Mouse (Mus musculus): Measurements from ENCODE around the gene Xpc. TPM values are rescaled to one million over a fixed set of nuclear protein-coding genes. Genes with fewer than 3 reads are reported as not detected.

The Xpc gene
- total RNA-seq (2021): 1 to 10 TPM; 6.5 to 7.2 TPM
- long read RNA-seq, experiment 1, partial matches to known transcripts: 1 of 3 reads
- long read RNA-seq, experiment 1, other reads (novel, unspliced or antisense): 1 of 3 reads
- long read RNA-seq, experiment 2, transcript Xpc-201 (16 exons, 3,634 nt): major isoform, 5 of 8 reads
- long read RNA-seq, experiment 2, partial matches to known transcripts: 2 of 8 reads
- long read RNA-seq, experiment 2, other reads (novel, unspliced or antisense): 1 of 8 reads

GRCm38 (mm10) chr6:91515545-91516449, at the start of gene Xpc, which contains the start of gene Lsm3:
Gene Xpc (minus strand): TSS chr6:91515888.
Gene Lsm3 (plus strand): TSS chr6:91515928.
- intact Hi-C loops (cut with DNase I): no loop called here
- DNase-seq: peak; percentile 95 to 99

- intact Hi-C loops (cut with DNase I): no loop called here
- DNase-seq: no peak
Observed at GRCm38 (mm10) chr6:91563031-91563430, 47.3 kb upstream of the Xpc start.

GRCm38 (mm10) chr6:91560186-91560585, 44.5 kb upstream of the Xpc start:
- intact Hi-C loops (cut with DNase I): no loop called here
- no peak for DNase-seq

GRCm38 (mm10) chr6:91559371-91559770, 43.7 kb upstream of the Xpc start:
- intact Hi-C loops (cut with DNase I): no loop called here
- no peak for DNase-seq

GRCm38 (mm10) chr6:91558565-91558964, 42.9 kb upstream of the Xpc start:
- intact Hi-C loops (cut with DNase I): no loop called here
- no peak for DNase-seq

- DNase-seq: no peak
- intact Hi-C loops (cut with DNase I): no loop called here
Observed at GRCm38 (mm10) chr6:91552693-91553092, 37.0 kb upstream of the Xpc start.

- intact Hi-C loops (cut with DNase I): no loop called here
- DNase-seq: no peak
Observed at GRCm38 (mm10) chr6:91551671-91552070, 36.0 kb upstream of the Xpc start.

- intact Hi-C loops (cut with DNase I): no loop called here
- DNase-seq: peak in 1 of 2 experiments; percentile 17
Observed at GRCm38 (mm10) chr6:91549621-91550020, 33.9 kb upstream of the Xpc start.

GRCm38 (mm10) chr6:91547313-91547712, 31.6 kb upstream of the Xpc start:
- DNase-seq: no peak
- intact Hi-C loops (cut with DNase I): no loop called here

GRCm38 (mm10) chr6:91546241-91546884, 30.7 kb upstream of the Xpc start:
- intact Hi-C loops (cut with DNase I): no loop called here
- DNase-seq: no peak

GRCm38 (mm10) chr6:91543056-91543455, 27.4 kb upstream of the Xpc start:
- intact Hi-C loops (cut with DNase I): no loop called here
- no peak for DNase-seq

GRCm38 (mm10) chr6:91541276-91541675, 25.6 kb upstream of the Xpc start:
- intact Hi-C loops (cut with DNase I): no loop called here
- DNase-seq: no peak

- DNase-seq: no peak
- intact Hi-C loops (cut with DNase I): no loop called here
Observed at GRCm38 (mm10) chr6:91536047-91536765, 20.5 kb upstream of the Xpc start.

- DNase-seq: no peak
- intact Hi-C loops (cut with DNase I): no loop called here
Observed at GRCm38 (mm10) chr6:91535231-91535630, 19.5 kb upstream of the Xpc start.

GRCm38 (mm10) chr6:91534268-91534667, 18.6 kb upstream of the Xpc start:
- no peak for DNase-seq
- intact Hi-C loops (cut with DNase I): no loop called here

- no peak for DNase-seq
- intact Hi-C loops (cut with DNase I): no loop called here
Observed at GRCm38 (mm10) chr6:91533771-91534170, 18.1 kb upstream of the Xpc start.

- intact Hi-C loops (cut with DNase I): no loop called here
- no peak for DNase-seq
Observed at GRCm38 (mm10) chr6:91533359-91533758, 17.7 kb upstream of the Xpc start.

GRCm38 (mm10) chr6:91532661-91533060, 17.0 kb upstream of the Xpc start:
- intact Hi-C loops (cut with DNase I): no loop called here

GRCm38 (mm10) chr6:91531276-91531675, 15.6 kb upstream of the Xpc start:
- no peak for DNase-seq
- intact Hi-C loops (cut with DNase I): no loop called here

More at GRCm38 (mm10) chr6:91532661-91533060, 17.0 kb upstream of the Xpc start:
- DNase-seq: no peak

GRCm38 (mm10) chr6:91530673-91531072, 15.0 kb upstream of the Xpc start:
- intact Hi-C loops (cut with DNase I): no loop called here
- DNase-seq: no peak

Measured in gastrocnemius, postnatal 36 days (tissue).